Mouse (Mus musculus) urinary bladder, postnatal 36 days (tissue): ENCODE measurements around the gene Gm5150.
"Not testable (repeated sequence)": the region's sequence is repeated elsewhere in the genome, so short reads cannot be mapped to it uniquely, and the experiment has no call there.

Experiments used
- DNase-seq, 2 experiments: peaks; one replicate each; pipeline ENCODE4 v3.0.0; 2022; ENCODE audit warnings: low spot score in 2 of 2, mixed read lengths in 1 of 2

The Gm5150 gene

GRCm38 (mm10) chr3:16006215-16006614 is at the start of gene Gm5150:
Gene Gm5150 (minus strand): TSS chr3:16006437.
- DNase-seq, result no peak

- not testable (repeated sequence) for DNase-seq
These were observed 45.5 kb upstream of the Gm5150 start for GRCm38 (mm10) chr3:16051736-16052135.

DNA sequence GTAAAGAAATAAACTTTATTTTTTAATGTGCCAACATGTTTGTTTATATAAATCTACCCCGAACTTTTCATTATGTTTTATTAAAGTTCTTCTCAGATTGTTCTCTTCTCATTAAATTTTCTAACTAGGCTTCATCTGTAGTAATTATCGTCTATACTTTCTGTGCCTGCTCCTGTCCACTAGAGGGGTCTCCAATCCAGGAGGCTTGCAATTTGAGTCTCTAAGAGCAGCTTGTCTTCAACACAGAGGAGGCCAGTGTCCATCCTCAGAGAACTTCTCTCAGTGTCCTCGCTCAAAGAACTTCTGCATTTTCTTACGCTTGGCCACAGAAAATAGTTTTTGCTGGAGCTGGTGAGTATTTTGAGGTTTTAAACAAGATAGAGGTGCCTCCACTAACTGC is 41.1 kb upstream of the Gm5150 start:
- DNase-seq, result no peak

DNA sequence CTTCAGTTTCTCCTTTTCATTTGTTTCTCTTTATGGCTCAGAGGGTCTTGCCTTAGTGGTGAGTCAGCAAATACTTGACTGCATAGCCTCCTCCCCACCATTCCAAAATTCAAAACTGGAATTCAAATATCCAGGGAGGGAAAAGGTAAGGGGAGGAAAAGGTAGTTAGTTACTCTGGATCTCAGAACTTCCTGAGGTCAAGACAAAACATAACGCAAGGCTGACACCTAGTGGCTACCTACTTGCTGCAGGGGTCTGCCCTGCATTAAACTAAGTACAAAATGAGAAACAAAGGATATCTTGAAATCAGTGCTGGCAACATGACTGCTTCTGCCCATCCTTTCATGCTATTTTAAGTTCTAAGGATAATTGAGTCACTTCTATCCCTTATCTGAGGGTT is 37.1 kb upstream of the Gm5150 start:
- peak in 1 of 2 experiments; percentile 3 for DNase-seq

GRCm38 (mm10) chr3:16024988-16025387 is 18.8 kb upstream of the Gm5150 start:
- peak; percentile 17 to 18 for DNase-seq

DNA sequence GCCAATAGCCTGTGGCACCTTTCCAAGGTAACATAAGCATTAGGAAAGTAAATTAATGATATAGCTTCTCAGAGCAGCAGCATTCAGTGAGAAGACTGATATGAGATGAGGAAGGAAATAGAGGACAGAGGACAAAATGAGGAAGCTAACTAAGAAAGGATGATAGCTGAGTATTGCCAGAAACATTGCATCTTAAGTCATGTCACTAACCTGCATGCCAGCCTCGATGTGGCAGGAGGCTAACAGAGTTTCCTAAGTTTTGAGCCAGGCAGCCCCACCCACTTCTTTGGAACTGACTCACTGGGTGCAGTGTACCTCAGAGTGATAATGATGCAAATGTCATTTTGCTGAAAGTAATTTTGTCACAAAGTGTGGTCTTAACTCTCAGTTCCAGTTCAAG is 16.0 kb upstream of the Gm5150 start:
- no peak for DNase-seq

GRCm38 (mm10) chr3:16014456-16014855 is 8.2 kb upstream of the Gm5150 start:
- not testable (repeated sequence) for DNase-seq

GRCm38 (mm10) chr3:16007827-16008226 is 1.6 kb upstream of the Gm5150 start:
- no peak for DNase-seq

DNA sequence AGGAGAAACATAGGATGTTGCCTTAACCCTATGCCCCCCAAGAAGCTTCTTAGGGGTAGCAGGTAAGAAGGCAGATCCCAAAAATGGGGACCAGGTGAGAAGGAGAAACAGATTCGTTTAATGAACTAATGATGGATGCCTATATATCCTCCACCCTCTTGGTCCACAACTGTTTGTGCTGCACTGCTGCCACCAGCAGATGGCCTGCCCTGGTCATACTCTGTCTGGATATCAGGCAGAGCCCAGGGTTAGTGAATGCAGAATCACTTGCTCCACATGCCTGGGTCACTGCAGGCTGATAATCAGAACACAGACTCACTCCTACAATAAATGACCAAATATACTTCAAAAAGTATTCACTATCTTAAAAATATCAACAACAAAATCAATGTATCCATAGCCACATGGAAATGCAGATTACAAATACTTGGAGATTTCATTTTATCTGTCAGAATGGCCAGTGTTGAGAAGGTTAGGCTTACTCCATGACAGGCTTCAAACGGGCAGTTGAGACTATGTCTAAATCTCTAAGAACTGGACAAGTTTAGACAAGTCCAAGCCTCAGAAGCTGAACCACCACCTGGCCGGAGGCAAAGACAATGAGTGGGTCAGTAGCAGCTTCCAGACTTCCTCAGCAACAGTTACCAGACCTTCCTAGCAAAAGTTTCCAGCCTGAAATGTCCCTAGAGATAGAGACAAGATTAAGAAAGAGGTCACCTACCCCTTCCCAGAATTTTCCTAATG is 2.2 kb downstream of the Gm5150 start:
- DNase-seq, result no peak

- not testable (repeated sequence) for DNase-seq
These were observed 6.8 kb downstream of the Gm5150 start for GRCm38 (mm10) chr3:15999479-15999878.

DNA sequence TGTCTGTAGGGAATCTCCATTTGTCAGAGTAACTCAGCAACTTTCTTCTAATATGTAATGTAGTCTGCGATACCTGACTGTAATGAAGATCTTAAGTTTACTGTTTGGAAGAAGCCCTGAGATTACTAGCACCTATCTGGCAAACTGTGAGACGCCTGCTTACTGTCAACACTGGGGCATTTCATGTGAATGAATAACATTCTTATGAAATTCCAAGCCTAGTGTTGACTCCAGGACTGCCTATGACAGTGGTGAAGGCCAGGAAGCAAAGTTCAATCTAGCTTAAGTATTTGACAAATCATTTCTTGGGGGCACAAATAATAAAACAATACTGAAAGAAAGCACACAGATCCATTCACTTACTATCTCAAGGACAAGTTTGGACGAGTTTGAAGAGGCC is 24.0 kb downstream of the Gm5150 start:
- no peak for DNase-seq

DNA sequence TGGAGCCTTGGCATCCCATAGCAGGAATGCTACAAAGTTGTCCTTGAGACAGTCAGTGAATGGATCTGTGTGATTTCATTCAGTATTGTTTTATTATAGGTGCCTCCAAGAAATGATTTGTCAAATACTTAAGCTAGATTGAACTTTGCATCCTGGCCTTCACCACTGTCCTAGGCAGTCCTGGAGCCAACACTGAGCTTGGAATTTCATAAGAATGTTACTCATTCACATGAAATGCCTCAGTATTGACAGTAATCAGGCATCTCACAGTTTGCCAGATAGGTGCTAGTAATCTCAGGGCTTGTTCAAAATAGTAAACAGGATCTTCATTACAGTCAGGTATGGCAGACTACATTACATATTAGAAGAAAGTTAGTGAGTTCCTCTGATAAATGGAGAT is 49.3 kb downstream of the Gm5150 start:
- DNase-seq, result no peak
